Mouse (Mus musculus): Measurements from ENCODE around the gene Ltbp3. TPM values are rescaled to one million over a fixed set of nuclear protein-coding genes. Genes with fewer than 3 reads are reported as not detected.

Ltbp3 gene
- polyA plus RNA-seq, 1 experiment: 136 TPM

DNA sequence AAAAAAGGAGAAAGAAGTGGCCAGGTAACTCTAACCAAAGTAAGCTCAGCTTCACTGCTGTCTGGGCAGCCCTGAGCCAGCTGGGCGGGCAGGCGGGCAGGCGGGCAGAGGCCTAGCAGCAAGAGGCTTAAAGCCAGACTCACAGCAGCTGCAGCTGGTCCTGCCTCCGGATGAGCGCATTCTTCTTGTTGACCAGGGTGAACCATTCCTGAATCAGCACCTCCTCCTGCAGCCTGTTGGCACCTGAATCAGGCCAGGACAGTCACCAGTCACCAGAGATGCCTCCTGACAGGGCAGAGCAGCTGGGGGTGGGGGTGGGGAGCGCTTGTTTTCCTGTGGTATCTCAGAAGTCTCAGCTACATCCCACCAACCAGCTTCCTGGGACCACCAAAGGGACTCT, 30.6 kb upstream of the Ltbp3 start:
- Histone ChIP-seq H3K4me1 (ENCODE audit: control insufficient read depth, insufficient read depth, low read length) (peaks cover 11% of the 10 kb centered on the region; the same call in 1 of the 2 replicates), H3K27ac (ENCODE audit: insufficient read depth, low read length) (no peak overlapping the region), H3K4me3 (ENCODE audit: insufficient read depth, low read length) (no peak overlapping the region)
- TF ChIP-seq POLR2A (IDR thresholded peaks at IDR 0.05; ENCODE audit: low read depth, low read length) (no peak), CTCF (IDR thresholded peaks at IDR 0.05; ENCODE audit: borderline replicate concordance, insufficient read depth, low read length) (no peak)

DNA sequence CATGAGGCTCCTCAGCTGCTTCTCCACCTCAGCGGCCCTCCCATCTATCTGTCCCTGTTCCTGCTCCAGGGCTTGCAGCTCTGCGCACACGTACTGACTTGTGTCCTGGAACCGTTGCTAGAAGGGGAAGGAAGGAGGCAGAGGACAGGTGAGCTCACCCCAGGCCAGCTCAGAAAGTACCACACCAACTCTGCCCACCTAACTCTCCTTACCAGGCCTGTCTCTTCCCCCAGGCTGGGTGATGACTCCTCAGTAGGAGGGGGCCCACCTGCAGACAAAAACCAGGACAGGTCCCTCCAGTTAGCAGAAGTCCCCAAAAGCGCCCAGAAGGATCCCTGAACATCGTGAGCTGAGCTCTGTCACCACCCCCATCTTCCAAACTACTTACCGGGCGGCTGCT, 30.1 kb upstream of the Ltbp3 start:
- TF ChIP-seq POLR2A (IDR thresholded peaks at IDR 0.05; ENCODE audit: low read depth, low read length) (no peak), CTCF (IDR thresholded peaks at IDR 0.05; ENCODE audit: borderline replicate concordance, insufficient read depth, low read length) (no peak)
- no peak overlapping the region for H3K4me3 ChIP-seq (ENCODE audit: insufficient read depth, low read length)
- H3K27ac ChIP-seq (ENCODE audit: insufficient read depth, low read length): no peak overlapping the region
- H3K4me1 ChIP-seq (ENCODE audit: control insufficient read depth, insufficient read depth, low read length): 0 out of 2 replicates have a peak, but pooled peaks cover 8% of the 10 kb centered on the region

DNA sequence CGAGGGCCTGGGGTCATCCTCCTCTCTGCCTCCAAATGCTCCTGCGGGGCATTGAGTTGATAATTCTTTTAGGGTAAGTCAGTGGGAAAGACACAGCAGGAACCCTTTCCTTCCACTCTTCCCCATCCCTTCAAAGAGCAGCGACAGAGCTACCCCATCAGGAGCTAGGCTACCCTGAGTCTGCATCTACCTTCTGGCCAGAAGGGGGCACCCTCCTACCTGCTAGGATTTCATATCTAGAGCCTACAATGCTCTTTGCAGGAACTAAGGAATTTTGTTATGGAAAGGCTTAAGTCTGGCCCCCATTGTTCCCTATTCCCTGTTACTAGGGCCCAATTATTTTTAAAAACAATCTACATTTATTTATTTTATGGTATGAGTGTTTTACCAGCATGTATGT, 29.5 kb upstream of the Ltbp3 start:
- no peak overlapping the region for H3K4me3 ChIP-seq (ENCODE audit: insufficient read depth, low read length)
- H3K27ac ChIP-seq (ENCODE audit: insufficient read depth, low read length): no peak overlapping the region
- TF ChIP-seq CTCF (IDR thresholded peaks at IDR 0.05; ENCODE audit: borderline replicate concordance, insufficient read depth, low read length) (peak; percentile 47; the same call in 1 of the 2 replicates), POLR2A (IDR thresholded peaks at IDR 0.05; ENCODE audit: low read depth, low read length) (no peak)
- 0 out of 2 replicates have a peak, but pooled peaks cover 8% of the 10 kb centered on the region for H3K4me1 ChIP-seq (ENCODE audit: control insufficient read depth, insufficient read depth, low read length)

DNA sequence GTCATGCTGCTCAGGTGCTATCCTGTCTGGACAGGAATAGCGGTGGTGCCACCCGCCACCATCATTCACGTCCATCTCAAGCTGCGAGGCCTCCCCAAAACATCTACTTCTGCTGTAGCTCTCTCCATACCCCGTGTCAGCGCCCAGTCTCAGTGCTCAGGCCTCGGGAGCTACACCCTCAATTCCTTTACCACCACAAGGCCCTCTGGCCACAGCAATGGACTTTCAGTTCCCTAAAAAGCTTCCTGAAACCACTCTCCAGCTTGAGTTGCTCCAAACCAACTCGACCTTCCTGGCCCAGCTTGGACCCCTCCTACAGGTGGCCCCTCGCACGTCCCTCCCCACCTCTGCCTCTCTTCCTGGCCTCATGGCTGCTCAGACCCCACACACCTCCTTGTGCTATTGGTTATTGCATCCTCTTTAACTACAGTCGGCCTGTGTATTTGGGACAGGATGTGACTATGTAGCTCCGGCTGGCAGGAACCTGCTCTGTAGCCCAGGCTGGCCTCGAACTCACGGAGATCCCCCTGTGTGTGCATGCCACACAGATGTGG, 28.7 kb upstream of the Ltbp3 start:
- Histone ChIP-seq H3K4me1 (ENCODE audit: control insufficient read depth, insufficient read depth, low read length) (peaks cover 11% of the 10 kb centered on the region; the same call in 1 of the 2 replicates), H3K27ac (ENCODE audit: insufficient read depth, low read length) (no peak overlapping the region)

DNA sequence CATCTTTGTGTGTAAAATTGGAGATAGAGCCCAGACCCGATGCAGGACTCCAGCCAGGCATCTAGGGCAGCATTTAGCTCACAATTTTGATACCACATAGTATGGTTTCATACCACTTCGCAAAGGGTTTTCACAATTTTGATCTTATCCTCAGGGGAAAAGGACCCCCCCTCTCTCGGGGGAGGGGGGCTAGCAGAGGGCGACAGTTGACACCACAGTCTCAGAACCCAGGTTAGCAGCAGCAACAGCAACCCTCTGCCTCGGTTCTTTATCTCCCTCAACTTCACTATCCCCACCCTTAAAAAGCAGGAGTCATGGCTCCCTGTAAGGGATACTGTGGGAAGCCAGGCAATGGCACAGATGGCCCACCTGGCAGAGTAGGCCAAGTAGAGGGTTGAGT, 27.4 kb upstream of the Ltbp3 start:
- 0 out of 2 replicates have a peak overlapping the region, but pooled peaks have one; percentile 1 for H3K27ac ChIP-seq (ENCODE audit: insufficient read depth, low read length)
- TF ChIP-seq CTCF (IDR thresholded peaks at IDR 0.05; ENCODE audit: borderline replicate concordance, insufficient read depth, low read length): no peak
- no peak overlapping the region for H3K4me3 ChIP-seq (ENCODE audit: insufficient read depth, low read length)
- peaks cover 14% of the 10 kb centered on the region; the same call in 1 of the 2 replicates for H3K4me1 ChIP-seq (ENCODE audit: control insufficient read depth, insufficient read depth, low read length)

More for the DNA sequence above, 28.7 kb upstream of the Ltbp3 start:
- TF ChIP-seq CTCF (IDR thresholded peaks at IDR 0.05; ENCODE audit: borderline replicate concordance, insufficient read depth, low read length) (no peak), POLR2A (IDR thresholded peaks at IDR 0.05; ENCODE audit: low read depth, low read length) (no peak)
- no peak overlapping the region for H3K4me3 ChIP-seq (ENCODE audit: insufficient read depth, low read length)

DNA sequence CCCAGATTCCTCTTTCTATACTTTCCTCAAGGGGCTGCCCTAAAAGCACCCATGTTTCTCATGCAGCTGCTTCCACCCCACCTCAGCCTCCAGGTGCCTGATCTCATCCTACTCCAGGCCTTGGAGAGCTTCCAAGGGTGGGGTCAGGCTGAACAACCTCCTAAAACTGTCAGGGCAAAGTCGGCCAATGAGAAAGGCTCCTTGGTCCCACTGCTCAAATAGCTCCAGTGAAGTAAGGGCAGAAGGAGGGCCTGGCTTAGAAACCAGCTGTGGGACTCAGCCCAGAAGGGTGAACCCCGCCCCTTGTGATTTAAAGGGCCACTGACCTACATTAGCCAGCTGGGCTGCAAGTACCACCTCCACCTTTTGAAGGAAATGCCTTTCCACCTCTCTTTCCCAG, 27.0 kb upstream of the Ltbp3 start:
- no peak for TF ChIP-seq CTCF (IDR thresholded peaks at IDR 0.05; ENCODE audit: borderline replicate concordance, insufficient read depth, low read length)
- TF ChIP-seq POLR2A (IDR thresholded peaks at IDR 0.05; ENCODE audit: low read depth, low read length): no peak
- Histone ChIP-seq H3K4me1 (ENCODE audit: control insufficient read depth, insufficient read depth, low read length) (peaks cover 14% of the 10 kb centered on the region; the same call in 1 of the 2 replicates), H3K4me3 (ENCODE audit: insufficient read depth, low read length) (no peak overlapping the region), H3K27ac (ENCODE audit: insufficient read depth, low read length) (0 out of 2 replicates have a peak overlapping the region, but pooled peaks have one; percentile 1)

DNA sequence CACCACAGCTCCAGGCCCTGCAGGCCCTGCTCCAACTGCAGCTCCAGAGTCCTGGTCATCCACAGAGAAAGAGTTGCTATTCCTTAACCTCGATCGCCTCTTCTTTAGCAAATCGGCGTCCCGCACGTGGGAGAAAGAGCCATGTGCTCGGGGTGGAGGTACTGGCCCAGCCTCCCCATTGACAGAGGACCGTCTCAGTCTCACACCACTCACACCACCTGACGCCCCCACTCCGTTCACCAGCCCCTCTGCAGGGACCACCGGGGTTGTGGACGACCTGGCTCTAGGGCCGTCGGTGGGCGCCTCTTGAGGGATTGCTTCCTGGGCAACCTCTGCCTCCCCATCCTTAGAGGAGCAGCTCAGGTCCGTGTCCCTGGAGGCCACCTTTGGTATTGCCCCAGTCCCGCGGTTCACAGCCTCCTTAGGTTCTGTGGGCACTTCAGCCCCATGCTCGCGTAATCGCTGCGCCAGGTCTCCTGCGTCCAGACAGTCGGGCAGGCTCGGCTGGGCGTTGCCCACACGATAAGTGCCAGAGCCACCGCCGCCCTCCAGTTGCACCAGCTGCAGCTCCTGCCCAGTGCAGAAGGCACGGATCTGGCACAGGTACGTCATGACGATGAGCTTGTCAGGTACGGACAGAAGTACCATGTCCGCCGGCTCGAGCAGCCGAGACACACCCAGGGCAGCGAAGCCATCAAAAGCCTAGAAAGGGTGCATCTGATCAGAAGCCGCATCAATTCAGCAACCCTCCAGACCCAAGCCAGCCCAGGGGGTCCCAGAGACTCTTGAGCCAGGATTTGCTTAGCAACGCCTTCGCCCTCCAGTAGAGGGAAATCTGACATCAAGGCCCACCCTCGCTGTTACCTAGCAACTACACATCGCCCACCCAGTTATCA, 24.7 kb upstream of the Ltbp3 start:
- TF ChIP-seq POLR2A (IDR thresholded peaks at IDR 0.05; ENCODE audit: low read depth, low read length): no peak
- TF ChIP-seq CTCF (IDR thresholded peaks at IDR 0.05; ENCODE audit: borderline replicate concordance, insufficient read depth, low read length): 0 out of 2 replicates have a peak, but pooled peaks have one; percentile 0

DNA sequence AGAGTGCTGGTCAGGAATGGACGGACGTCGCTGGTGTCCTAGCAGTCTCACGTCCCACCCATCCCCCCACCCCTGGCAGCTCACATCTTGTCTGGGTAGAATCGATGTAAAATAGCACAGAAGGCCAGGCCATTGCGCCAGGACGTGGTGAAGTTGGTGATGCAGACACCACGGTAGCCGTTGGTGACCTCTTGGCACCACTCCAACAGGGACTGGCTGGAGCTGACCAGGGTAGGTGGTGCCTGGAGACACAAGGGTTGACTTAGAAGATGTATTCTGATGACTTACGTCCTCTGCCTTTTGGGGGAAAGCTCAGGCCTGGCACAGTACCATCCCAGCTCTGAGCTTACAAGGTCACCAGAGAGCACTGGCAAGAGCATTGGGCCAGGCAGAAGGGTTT, 23.7 kb upstream of the Ltbp3 start:
- TF ChIP-seq POLR2A (IDR thresholded peaks at IDR 0.05; ENCODE audit: low read depth, low read length) (no peak), CTCF (IDR thresholded peaks at IDR 0.05; ENCODE audit: borderline replicate concordance, insufficient read depth, low read length) (no peak)
- Histone ChIP-seq H3K27ac (ENCODE audit: insufficient read depth, low read length) (no peak overlapping the region), H3K4me1 (ENCODE audit: control insufficient read depth, insufficient read depth, low read length) (peaks cover 14% of the 10 kb centered on the region; the same call in 1 of the 2 replicates), H3K4me3 (ENCODE audit: insufficient read depth, low read length) (no peak overlapping the region)

More for the DNA sequence above, 24.7 kb upstream of the Ltbp3 start:
- Histone ChIP-seq H3K4me1 (ENCODE audit: control insufficient read depth, insufficient read depth, low read length) (peaks cover 14% of the 10 kb centered on the region; the same call in 1 of the 2 replicates), H3K4me3 (ENCODE audit: insufficient read depth, low read length) (no peak overlapping the region), H3K27ac (ENCODE audit: insufficient read depth, low read length) (no peak overlapping the region)

DNA sequence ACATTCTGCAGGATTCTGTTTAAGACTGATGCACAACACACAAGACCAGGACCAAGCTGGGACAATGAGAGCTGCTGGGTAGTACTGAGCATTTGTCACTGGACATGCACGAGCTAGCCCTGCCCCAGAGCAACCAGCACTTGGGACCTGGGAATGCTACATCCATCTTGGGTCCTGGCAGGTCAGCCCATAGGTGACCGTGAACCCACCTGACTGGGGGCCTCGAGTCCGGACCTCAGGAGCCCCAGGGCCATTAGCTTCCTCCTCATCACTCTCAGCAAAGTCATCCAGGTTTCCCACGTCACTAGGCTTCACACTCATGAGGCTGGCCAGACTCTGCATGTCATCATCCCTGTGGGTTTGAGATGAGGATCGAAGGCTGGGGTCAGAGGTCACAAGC, 19.5 kb upstream of the Ltbp3 start:
- Histone ChIP-seq H3K27ac (ENCODE audit: insufficient read depth, low read length) (no peak overlapping the region), H3K4me1 (ENCODE audit: control insufficient read depth, insufficient read depth, low read length) (peaks cover 14% of the 10 kb centered on the region; the same call in 1 of the 2 replicates), H3K4me3 (ENCODE audit: insufficient read depth, low read length) (no peak overlapping the region)
- TF ChIP-seq CTCF (IDR thresholded peaks at IDR 0.05; ENCODE audit: borderline replicate concordance, insufficient read depth, low read length) (no peak), POLR2A (IDR thresholded peaks at IDR 0.05; ENCODE audit: low read depth, low read length) (no peak)

Data from embryonic fibroblast, embryonic 13.5 days (primary cell).